Mouse (Mus musculus) ES-Bruce4 (cell line): ENCODE data around the gene Ppm1a. TPM values are rescaled to one million over a fixed set of nuclear protein-coding genes. Genes with fewer than 3 reads are reported as not detected.

ENCODE experiments used
- H3K27ac ChIP-seq: 2 replicates; pipeline ENCODE4 v1.5.1; 2012; ENCODE audit warnings: low read length, inconsistent platforms; ENCODE audit not compliant: insufficient read depth
- H3K27me3 ChIP-seq: 2 replicates; pipeline ENCODE4 v1.6.1; 2012; ENCODE audit warnings: mild to moderate bottlenecking, low read length, inconsistent platforms; ENCODE audit not compliant: control insufficient read depth, poor library complexity, insufficient read depth, severe bottlenecking
- H3K36me3 ChIP-seq: 2 replicates; pipeline ENCODE4 v1.6.1; 2012; ENCODE audit warnings: inconsistent platforms, mild to moderate bottlenecking, low read length, moderate library complexity; ENCODE audit not compliant: control insufficient read depth, poor library complexity, insufficient read depth, severe bottlenecking
- H3K4me1 ChIP-seq: one replicate; pipeline ENCODE4 v1.8.1; 2011; ENCODE audit warnings: low read length; ENCODE audit not compliant: control insufficient read depth, insufficient read depth
- H3K4me3 ChIP-seq: 2 replicates; pipeline ENCODE4 v1.5.1; 2011; ENCODE audit warnings: low read depth, mild to moderate bottlenecking, low read length
- H3K9ac ChIP-seq: 2 replicates; pipeline ENCODE4 v1.6.1; 2012; ENCODE audit warnings: low read depth, mild to moderate bottlenecking, inconsistent platforms; ENCODE audit not compliant: poor library complexity, severe bottlenecking
- H3K9me3 ChIP-seq: replicated peaks from 2 replicates; pipeline ENCODE4 v1.6.1; 2012; ENCODE audit warnings: mild to moderate bottlenecking, low read length, inconsistent platforms; ENCODE audit not compliant: control insufficient read depth, poor library complexity, insufficient read depth, severe bottlenecking
- CTCF ChIP-seq: IDR thresholded peaks from one replicate; pipeline ENCODE4 v1.8.1; 2011; ENCODE audit warnings: low read depth, low read length
- EP300 ChIP-seq: IDR thresholded peaks from 2 replicates; pipeline ENCODE4 v1.6.1; 2011; ENCODE audit warnings: low read depth, low read length; ENCODE audit not compliant: insufficient read depth
- POLR2A ChIP-seq: IDR thresholded peaks from one replicate; pipeline ENCODE4 v1.8.1; 2011; ENCODE audit warnings: low read length; ENCODE audit not compliant: insufficient read depth
- polyA plus RNA-seq: library from polyadenylated mRNA; stranded (reverse); fragments of >200 nt; gene quantifications from 2 replicates; pipeline ENCODE4 v1.2.4, GENCODE M21; 2011; ENCODE audit warnings: low read depth; ENCODE audit not compliant: missing spikeins, insufficient read depth, insufficient read length

The Ppm1a gene
- polyA plus RNA-seq, 1 experiment: 202 TPM

DNA sequence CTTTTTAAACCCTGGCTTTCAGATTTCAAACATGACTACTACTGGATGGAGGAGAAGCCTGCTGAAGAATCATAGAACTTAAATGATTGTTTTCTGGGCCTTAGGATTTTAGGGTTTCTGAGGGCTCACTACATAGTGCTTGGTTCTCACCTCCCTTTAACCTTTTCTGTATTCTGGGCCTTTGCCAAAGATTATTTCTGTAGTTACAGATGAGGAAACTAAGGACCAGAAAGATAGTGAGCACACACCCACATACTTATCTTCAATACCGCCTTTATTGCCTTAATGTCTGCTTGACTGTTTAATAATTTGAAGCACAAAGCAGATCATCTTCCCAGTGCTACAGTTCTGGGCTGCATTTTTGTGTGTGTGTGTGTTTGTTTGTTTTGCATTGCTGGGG is 5.2 kb downstream of the Ppm1a start:
- Histone ChIP-seq H3K27me3 (no peaks in the 10 kb centered on the region), H3K9me3 (no peaks in the 10 kb centered on the region), H3K27ac (no peak overlapping the region), H3K4me1 (peaks cover 3% of the 10 kb centered on the region), H3K4me3 (peak overlapping the region; percentile 93; the same call in 1 of the 2 replicates), H3K9ac (peak overlapping the region; percentile 99), H3K36me3 (no peaks in the 10 kb centered on the region)
- TF ChIP-seq EP300: no peak
- no peak for TF ChIP-seq CTCF
- no peak for TF ChIP-seq POLR2A

DNA sequence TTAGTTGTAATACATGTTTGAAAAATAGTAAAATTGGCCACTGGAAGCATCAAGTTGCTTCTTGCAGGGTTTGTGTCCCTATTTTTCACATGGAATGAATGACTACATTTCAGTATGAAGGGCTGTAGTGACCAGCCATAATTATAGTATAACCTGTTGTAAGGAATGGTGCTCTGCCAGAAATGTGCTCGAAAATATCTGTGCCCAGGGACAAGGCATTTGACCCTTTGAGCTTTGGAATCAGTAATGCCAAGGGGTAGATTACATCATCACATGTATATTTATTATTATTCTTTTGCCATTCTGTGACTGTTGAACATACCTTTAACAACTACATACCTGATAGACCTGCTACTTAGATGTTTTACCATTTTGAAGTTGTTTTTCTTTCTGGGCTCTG is 5.9 kb downstream of the Ppm1a start:
- H3K9me3 ChIP-seq: no peaks in the 10 kb centered on the region
- H3K27ac ChIP-seq: no peak overlapping the region
- H3K4me1 ChIP-seq: peaks cover 1% of the 10 kb centered on the region
- no peaks in the 10 kb centered on the region for H3K36me3 ChIP-seq
- TF ChIP-seq POLR2A (no peak), CTCF (no peak), EP300 (no peak)
- H3K27me3 ChIP-seq: no peaks in the 10 kb centered on the region
- H3K4me3 ChIP-seq: no peak overlapping the region
- H3K9ac ChIP-seq: no peak overlapping the region

DNA sequence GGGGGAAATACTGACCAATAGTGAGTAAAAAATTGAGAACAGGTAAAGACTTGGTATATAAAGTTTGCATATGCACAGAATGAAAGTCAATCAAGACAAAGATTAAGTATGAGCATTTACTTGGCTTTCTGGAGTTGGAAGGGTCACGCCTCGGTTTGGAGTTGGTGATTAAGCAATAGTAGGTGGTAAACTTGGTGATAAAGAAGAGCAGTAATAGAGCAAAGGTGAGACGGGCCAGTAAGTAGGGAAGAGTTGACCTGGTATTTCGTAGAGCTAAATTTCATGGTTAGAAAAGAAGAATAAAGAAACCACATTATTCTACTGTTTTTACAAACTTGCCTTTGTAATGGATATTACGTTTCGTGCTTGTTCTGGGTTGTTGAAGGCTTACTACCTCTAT is 10.6 kb downstream of the Ppm1a start:
- Histone ChIP-seq H3K9ac (no peak overlapping the region), H3K4me3 (no peak overlapping the region), H3K36me3 (peaks cover 4% of the 10 kb centered on the region; the same call in 1 of the 2 replicates), H3K4me1 (peaks cover 3% of the 10 kb centered on the region), H3K27me3 (no peaks in the 10 kb centered on the region), H3K27ac (no peak overlapping the region), H3K9me3 (no peaks in the 10 kb centered on the region)
- TF ChIP-seq CTCF: no peak
- TF ChIP-seq POLR2A: no peak
- no peak for TF ChIP-seq EP300

DNA sequence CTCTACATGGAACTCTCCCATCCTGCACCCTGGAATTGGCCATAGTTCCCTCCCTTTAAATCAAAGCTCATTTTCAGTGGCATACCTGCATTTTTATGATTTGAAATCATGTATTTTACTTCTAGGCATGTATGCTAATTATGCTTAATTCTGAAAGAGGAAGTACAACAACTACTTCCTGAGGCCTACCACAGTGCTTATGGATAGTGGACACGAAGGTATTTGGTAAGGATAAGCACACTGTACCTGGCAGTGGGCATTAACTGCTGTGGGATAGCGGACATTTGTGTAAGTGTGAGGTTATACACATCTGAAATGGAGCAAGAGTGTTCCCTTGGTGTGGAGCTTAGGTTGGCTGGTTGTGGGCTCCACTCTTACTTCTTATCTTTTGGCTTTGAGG is 11.0 kb downstream of the Ppm1a start:
- H3K27ac ChIP-seq: no peak overlapping the region
- TF ChIP-seq CTCF (no peak), POLR2A (no peak), EP300 (no peak)
- H3K4me1 ChIP-seq: peaks cover 3% of the 10 kb centered on the region
- H3K36me3 ChIP-seq: peaks cover 4% of the 10 kb centered on the region; the same call in 1 of the 2 replicates
- no peaks in the 10 kb centered on the region for H3K27me3 ChIP-seq
- no peak overlapping the region for H3K4me3 ChIP-seq
- no peaks in the 10 kb centered on the region for H3K9me3 ChIP-seq
- no peak overlapping the region for H3K9ac ChIP-seq

DNA sequence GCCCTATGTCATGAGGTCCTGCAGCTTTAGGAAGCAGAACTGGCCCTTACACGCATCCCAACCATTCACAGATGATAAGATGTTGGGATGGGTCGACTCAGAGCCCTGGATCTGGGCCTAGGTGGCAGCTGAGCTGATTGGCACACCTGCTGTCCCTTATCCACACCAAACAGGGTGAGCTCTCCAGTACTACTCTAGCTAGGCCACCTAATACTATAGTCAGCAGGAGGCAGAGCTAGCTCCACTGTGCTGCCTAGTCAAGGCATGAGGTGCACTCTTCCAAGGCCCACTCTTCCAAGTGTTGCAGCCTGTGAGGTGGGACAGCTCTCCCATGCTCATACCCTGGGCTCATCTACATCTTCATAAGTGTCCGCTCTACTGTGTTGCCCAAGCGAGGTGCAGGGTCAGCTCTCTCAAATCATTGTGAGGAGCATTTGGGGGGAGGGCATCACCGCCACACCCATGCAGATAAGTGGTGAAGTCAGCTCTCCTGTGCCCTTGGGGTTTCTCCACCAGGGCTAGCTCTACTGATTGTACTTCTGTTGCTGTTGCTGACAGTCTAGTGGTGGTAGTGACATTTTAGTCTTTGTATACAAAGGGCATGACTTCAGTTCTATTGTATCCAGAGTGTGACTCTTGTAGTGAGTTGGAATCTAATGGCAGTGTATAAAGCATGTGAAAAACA is 12.4 kb downstream of the Ppm1a start:
- peak overlapping the region; percentile 8 for H3K4me3 ChIP-seq
- H3K36me3 ChIP-seq: peaks cover 4% of the 10 kb centered on the region; the same call in 1 of the 2 replicates
- no peak overlapping the region for H3K9ac ChIP-seq
- H3K27ac ChIP-seq: 0 out of 2 replicates have a peak overlapping the region, but pooled peaks have one; percentile 55
- H3K4me1 ChIP-seq: peaks cover 2% of the 10 kb centered on the region
- no peaks in the 10 kb centered on the region for H3K9me3 ChIP-seq
- no peak for TF ChIP-seq EP300
- TF ChIP-seq POLR2A: no peak
- no peak for TF ChIP-seq CTCF
- no peaks in the 10 kb centered on the region for H3K27me3 ChIP-seq

DNA sequence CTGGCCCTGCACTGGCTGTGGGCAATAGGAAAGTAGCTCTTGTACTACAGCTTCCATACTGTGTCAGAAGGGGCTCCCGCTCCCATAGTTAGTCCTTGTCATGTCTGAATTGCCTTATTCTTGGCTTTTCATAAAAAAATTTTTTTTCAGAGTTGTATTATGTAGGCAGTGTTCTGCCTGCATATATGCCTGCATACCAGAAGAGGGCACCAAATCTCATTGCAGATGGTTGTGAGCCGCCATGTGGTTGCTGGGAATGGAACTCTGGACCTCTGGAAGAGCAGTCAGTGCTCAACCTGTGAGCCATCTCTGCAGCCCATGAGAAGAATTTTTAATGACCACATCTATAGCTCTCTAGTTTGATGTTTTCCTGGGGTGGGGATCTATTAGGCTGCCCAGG is 13.9 kb downstream of the Ppm1a start:
- TF ChIP-seq EP300 (no peak), CTCF (peak; percentile 37)
- Histone ChIP-seq H3K27ac (no peak overlapping the region), H3K4me3 (no peak overlapping the region), H3K36me3 (peaks cover 10% of the 10 kb centered on the region), H3K9ac (no peak overlapping the region), H3K27me3 (no peaks in the 10 kb centered on the region), H3K9me3 (no peaks in the 10 kb centered on the region), H3K4me1 (peaks cover 4% of the 10 kb centered on the region)
